Mouse (Mus musculus) kidney, adult 18-20 months (tissue): Measurements from ENCODE around the gene Rapgef4.

Experiments
- DNase-seq: peaks from one replicate; pipeline ENCODE4 v3.0.0; 2021

Gene Rapgef4

GRCm38 (mm10) chr2:71985730-71986129 is 4.7 kb downstream of the Rapgef4 start:
- no peak for DNase-seq

GRCm38 (mm10) chr2:71986276-71986848 is 5.3 kb downstream of the Rapgef4 start:
- no peak for DNase-seq

GRCm38 (mm10) chr2:71988572-71988971 is 7.5 kb downstream of the Rapgef4 start:
- DNase-seq: no peak

GRCm38 (mm10) chr2:71992129-71992528 is 11.1 kb downstream of the Rapgef4 start:
- no peak for DNase-seq

GRCm38 (mm10) chr2:71993729-71994423 is 12.8 kb downstream of the Rapgef4 start:
- no peak for DNase-seq

GRCm38 (mm10) chr2:71998531-71998930 is 17.5 kb downstream of the Rapgef4 start:
- no peak for DNase-seq

- DNase-seq: no peak
Observed at GRCm38 (mm10) chr2:72000102-72000501, 19.1 kb downstream of the Rapgef4 start.

- DNase-seq: no peak
Observed at GRCm38 (mm10) chr2:72002843-72003370, 21.9 kb downstream of the Rapgef4 start.

GRCm38 (mm10) chr2:72003756-72004525 is 22.9 kb downstream of the Rapgef4 start:
- no peak for DNase-seq

- DNase-seq: no peak
Observed at GRCm38 (mm10) chr2:72005051-72005450, 24.0 kb downstream of the Rapgef4 start.

- no peak for DNase-seq
Observed at GRCm38 (mm10) chr2:72009446-72010218, 28.6 kb downstream of the Rapgef4 start.

- no peak for DNase-seq
Observed at GRCm38 (mm10) chr2:72015366-72015765, 34.3 kb downstream of the Rapgef4 start.

GRCm38 (mm10) chr2:72016013-72016412 is 35.0 kb downstream of the Rapgef4 start:
- DNase-seq: no peak

GRCm38 (mm10) chr2:72017168-72017567 is 36.1 kb downstream of the Rapgef4 start:
- DNase-seq: no peak

GRCm38 (mm10) chr2:72018736-72019135 is 37.7 kb downstream of the Rapgef4 start:
- DNase-seq: no peak

- no peak for DNase-seq
Observed at GRCm38 (mm10) chr2:72020755-72021154, 39.7 kb downstream of the Rapgef4 start.

- no peak for DNase-seq
Observed at GRCm38 (mm10) chr2:72021440-72021839, 40.4 kb downstream of the Rapgef4 start.

GRCm38 (mm10) chr2:72021845-72022244 is 40.8 kb downstream of the Rapgef4 start:
- DNase-seq: no peak

GRCm38 (mm10) chr2:72023791-72024190 is 42.8 kb downstream of the Rapgef4 start:
- no peak for DNase-seq

- no peak for DNase-seq
Observed at GRCm38 (mm10) chr2:72025660-72026059, 44.6 kb downstream of the Rapgef4 start.

- DNase-seq: no peak
Observed at GRCm38 (mm10) chr2:72026506-72026905, 45.5 kb downstream of the Rapgef4 start.

GRCm38 (mm10) chr2:72029081-72029480 is 48.0 kb downstream of the Rapgef4 start:
- no peak for DNase-seq

GRCm38 (mm10) chr2:72029586-72030144 is 48.6 kb downstream of the Rapgef4 start:
- no peak for DNase-seq
